Mouse (Mus musculus) heart, adult 18-20 months (tissue): ENCODE results near the gene Hic2. TPM values are rescaled to one million over a fixed set of nuclear protein-coding genes. Genes with fewer than 3 reads are reported as not detected.
A peak's percentile ranks its signal among the peaks of the same experiment; 100 is the strongest.

Source experiments
- DNase-seq, 2 experiments: peaks; one replicate each; pipeline ENCODE4 v3.0.0; 2021 to 2022; ENCODE audit warnings: mixed read lengths in 1 of 2
- total RNA-seq, 2 experiments: library from RNA; stranded (reverse); gene quantifications; 2 replicates each; pipeline ENCODE4 v1.2.3; 2021

Hic2 gene
- total RNA-seq, 2 experiments from 2014 or later = 1.3 to 1.5 TPM

- DNase-seq = peak in 1 of 2 experiments; percentile 39
Observed at GRCm38 (mm10) chr16:17234499-17234895, 1.1 kb downstream of the Hic2 start.

DNA sequence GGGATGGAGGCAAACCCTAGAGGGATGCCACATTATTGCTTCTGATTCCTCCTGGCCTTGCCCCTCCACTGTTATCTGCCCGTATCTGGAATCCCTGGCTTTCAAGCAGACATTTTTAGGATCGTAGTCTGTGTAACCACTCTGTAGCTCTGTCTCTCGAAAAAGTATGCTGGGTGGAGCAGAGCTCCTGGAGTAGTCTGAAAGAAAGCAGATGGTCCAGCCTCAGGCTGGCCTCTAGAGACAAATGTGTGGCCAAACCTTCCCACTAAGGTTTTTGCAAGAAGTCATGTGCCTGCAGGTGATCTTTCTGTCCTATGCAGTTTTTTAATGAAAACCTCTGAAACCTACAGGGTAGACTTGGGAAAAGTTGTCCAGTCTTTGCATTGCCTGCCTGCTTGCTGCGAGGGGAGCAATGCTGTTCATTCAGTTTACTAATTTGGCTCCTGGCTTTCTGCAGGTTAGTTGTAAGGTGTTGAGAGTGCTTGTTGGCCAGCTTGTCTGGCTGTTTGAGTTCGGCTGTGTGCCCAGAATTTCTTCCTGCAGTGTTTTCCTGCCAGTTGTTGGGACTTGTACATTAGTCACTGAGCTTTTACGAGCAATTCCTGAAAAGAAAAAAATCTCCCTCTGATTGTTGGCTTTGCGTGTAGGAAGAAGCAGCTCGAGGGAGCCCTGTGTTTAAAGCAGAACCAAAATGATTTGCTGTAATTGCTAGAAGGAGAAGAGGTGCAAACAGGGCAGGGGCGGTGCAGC, 1.7 kb downstream of the Hic2 start:
- DNase-seq = peak; percentile 52 to 57

DNA sequence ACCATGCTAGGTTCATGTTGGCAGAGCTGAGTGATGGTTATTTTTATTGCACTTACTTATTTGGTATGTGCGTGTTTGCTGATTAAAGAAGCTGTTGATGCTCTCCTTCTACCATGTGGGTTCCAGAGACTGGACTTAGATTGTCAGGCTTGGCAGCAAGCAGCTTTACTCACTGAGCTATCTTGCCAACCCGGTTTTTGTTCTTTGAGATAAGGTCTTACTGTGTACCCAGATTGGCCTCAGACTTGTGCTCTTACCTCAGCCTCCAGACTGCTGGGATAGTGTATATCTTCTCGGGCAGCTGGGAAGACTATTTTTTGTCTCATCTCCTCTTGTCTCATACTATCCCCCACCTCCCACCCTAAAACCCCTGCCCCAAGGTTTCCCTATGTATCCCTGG, 4.3 kb downstream of the Hic2 start:
- DNase-seq = peak; percentile 19 to 35

DNA sequence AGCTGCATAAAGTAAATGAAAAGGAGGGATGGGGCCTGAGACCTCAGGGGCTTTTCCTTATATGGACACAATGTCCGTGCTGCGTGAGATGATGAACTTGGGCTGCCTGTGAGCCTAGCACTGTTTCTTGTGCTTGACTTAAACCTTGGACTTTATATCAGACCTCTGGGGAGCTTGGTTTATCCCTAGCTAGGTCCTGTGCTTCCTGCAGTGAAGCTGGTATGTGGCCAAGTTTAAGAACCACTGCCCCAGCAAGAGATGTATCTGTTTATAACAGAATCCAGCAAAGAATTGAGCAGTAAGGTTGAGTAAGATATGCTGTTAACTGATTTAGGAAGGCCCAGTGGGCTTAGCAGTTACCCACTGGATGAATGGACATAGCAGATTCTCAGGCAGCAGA, 6.0 kb downstream of the Hic2 start:
- no peak for DNase-seq

DNA sequence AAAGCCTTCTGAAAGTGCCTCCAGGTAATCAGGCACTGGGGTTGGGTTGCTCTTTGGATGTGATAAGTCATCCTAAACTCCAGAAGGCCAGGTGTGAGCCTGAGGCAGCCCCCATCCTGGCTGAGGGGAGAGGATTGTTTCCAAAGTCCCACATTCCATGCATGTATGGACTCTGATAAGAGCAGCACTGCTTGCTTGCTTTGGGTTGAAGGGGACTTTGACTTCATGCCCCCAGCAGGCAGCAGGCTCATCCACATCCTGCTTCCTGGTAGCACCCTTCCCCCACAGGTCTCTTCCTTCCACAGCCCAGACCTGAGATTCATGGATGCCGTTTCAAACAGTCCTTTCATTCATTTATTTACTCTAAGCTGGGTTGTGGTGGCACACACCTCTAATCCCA, 10.4 kb downstream of the Hic2 start:
- DNase-seq = no peak

GRCm38 (mm10) chr16:17244996-17245395, 11.6 kb downstream of the Hic2 start:
- DNase-seq = no peak

- peak; percentile 58 to 61 for DNase-seq
Observed at GRCm38 (mm10) chr16:17247727-17248126, 14.4 kb downstream of the Hic2 start.

GRCm38 (mm10) chr16:17249135-17249534, 15.8 kb downstream of the Hic2 start:
- DNase-seq = no peak

DNA sequence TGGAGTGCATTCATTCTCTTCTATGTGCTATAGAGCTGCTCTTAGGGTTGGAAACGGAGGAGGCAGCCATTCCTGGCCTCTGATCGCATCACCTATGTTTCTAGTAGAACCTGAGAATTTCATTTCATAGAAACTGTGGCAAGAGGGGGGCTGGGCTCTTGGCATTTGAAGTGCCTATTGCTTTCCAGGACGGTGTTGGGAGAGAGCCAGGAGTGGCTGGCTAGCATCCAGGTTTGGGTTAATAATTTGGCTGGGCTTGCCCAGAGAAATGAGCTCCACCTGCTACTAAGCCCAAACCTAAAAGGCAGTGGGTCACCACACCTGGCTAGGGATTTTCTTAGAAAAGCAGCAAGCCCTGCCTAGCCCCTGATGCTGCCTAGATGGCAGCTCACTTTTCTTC, 18.2 kb downstream of the Hic2 start:
- peak; percentile 62 to 82 for DNase-seq

DNA sequence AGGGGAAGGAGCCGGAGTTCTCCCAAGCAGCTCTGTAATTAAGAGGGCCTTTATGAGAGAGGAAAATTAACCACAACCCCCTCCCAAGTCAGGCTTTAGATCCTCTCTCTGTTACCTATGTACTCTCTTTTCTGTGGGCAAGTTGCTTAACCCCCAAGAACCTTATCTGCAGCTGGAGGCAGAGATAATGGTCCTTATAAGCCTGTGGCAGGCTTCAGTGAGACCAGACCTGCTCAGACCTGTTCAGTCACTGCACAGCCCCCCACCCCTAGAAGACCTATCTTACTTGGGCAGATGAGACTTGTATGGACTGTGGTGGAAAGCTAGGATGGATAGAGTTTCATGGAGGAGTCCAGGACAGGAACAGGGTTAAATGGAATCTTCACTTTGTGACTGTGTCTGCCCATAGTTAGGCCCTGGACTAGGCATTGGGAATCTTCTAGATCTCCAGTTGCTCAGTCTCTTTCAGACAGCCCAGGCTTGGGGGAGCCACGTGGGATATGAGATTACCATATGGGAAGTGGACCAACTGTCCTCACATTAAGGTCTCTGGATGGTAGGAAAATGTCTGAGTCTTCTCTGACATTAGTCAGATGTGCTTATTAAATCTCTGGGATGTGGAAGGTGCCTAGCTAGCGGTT, 18.8 kb downstream of the Hic2 start:
- DNase-seq = no peak

GRCm38 (mm10) chr16:17252841-17253240, 19.5 kb downstream of the Hic2 start:
- DNase-seq = no peak

DNA sequence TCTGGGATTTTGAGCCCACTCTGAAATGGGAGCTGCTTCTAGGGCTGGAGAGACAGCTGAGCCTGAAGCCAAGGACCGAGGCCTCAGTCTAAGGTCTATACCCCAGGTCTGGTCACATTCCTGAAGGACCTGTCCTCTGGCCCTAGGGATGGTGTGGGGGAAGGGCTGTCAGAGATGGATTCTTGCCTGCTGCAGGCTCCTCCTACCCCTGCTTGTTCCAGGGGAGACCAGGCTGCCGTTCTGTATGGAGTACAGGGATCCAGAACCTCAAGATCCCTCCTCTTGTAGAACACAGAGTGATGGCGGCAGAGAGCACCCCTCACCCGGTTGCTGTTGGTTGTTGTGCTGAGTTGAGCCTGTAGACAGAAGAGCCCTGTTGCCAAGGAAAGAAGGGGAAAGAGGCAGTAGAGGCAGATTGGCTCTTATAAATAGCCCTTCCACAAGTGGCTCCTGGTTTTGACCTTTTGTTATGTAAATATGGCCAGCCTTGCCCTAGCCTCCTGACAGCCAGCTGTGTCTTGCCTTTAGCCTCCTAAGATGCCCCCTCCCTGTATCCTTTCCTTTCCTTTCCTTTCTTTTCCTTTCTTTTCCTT, 20.7 kb downstream of the Hic2 start:
- DNase-seq = no peak

GRCm38 (mm10) chr16:17255270-17255669, 21.9 kb downstream of the Hic2 start:
- DNase-seq = no peak

DNA sequence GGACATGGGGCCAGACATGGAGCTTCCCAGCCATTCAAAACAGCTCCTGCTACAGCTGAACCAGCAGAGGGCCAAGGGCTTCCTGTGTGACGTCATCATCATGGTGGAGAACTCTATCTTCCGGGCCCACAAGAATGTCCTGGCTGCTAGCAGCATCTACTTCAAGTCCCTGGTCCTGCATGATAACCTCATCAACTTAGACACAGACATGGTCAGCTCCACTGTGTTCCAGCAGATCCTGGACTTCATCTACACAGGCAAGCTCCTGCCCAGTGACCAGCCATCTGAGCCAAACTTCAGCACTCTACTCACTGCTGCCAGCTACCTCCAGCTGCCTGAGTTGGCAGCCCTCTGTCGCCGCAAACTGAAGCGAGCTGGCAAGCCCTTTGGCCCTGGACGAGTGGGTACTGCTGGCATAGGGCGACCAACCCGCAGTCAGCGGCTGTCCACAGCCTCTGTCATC, 24.0 kb downstream of the Hic2 start:
- peak; percentile 61 to 86 for DNase-seq

- no peak for DNase-seq
Observed at GRCm38 (mm10) chr16:17258917-17259316, 25.5 kb downstream of the Hic2 start.

DNA sequence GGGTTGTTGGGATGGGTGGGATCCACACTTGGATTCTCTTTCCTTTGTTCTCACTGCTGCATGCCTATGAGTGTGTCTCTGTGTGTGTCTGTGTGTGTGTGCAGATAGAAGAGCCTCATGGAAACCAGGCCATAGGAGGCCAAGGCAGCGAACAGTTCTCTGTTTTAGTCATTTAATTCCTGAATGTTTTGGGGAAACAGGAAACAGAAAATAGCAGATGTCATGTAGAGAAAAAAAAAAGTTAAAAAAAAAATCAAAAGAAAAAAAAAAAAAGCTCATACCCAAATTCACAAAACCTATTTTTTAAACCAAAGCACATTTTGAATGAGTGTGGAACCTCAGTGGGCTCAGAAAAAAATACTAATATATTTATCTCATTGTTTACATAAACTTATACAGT, 28.0 kb downstream of the Hic2 start:
- no peak for DNase-seq

DNA sequence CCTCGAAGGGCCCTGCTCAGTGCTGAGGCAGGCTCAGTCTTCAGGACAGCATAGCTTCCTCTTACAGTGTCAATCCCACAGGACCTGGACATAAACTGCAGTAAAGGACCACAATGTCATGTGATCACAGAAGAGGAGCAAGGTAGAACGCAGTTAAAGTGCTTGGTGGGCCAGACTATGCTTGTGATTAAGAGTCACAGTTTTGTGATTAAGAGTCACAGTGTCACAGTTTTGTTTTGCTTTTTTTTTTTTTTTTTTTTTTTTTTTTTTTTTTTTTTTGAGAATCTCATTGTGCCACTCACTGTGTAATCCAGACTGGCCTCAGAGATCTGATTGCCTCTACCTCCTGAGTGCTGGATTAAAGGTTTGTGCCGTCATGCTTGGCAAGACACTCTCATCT, 32.7 kb downstream of the Hic2 start:
- DNase-seq = no peak

DNA sequence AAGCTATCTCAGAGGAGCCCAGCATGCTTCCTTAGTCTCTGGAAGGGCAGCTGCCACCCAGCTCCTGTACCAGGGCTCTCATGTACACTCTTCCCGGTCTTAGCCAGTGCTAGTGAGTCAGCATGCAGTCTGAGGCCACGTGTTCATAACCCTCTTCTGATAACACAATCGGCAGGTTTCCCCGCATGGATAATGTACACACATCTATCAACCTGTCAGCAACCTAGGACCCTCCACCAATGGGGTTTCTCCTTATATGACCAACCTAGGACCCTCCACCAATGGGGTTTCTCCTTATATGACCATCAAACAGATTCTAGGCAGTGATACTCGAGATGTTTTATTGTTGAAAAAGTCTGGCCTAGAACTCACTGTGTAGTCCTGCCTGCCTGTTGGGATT, 34.6 kb downstream of the Hic2 start:
- no peak for DNase-seq

- DNase-seq = no peak
Observed at GRCm38 (mm10) chr16:17269872-17270271, 36.5 kb downstream of the Hic2 start.

DNA sequence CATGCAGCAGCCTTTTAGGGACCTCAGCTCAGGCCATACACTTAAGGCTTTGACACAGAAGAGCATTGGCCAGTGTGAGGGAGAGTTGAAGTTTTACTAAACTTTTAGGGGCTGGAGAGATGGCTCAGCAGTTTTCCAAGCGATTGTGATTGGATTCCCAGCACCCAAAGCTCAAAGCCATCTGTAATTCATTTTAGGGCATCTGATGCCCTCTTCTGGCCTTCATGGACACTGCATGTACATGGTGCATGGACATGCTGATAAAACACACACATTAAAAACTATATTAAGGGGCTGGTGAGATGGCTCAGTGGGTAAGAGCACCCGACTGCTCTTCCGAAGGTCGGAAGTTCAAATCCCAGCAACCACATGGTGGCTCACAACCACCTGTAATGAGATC, 37.8 kb downstream of the Hic2 start:
- DNase-seq = peak; percentile 45 to 78

- no peak for DNase-seq
Observed at GRCm38 (mm10) chr16:17271856-17272255, 38.5 kb downstream of the Hic2 start.

GRCm38 (mm10) chr16:17275721-17276120, 42.3 kb downstream of the Hic2 start, which contains the start of gene Tmem191c:
Gene Tmem191c, plus strand, starts transcription at chr16:17276077.
- DNase-seq = no peak
